Mouse (Mus musculus): ENCODE measurements around the gene Mxra8. TPM values are rescaled to one million over a fixed set of nuclear protein-coding genes. Genes with fewer than 3 reads are reported as not detected.

Gene Mxra8
- total and polyA plus RNA-seq, 3 experiments: 26.7 to 84.7 (median 31.9) TPM

- intact Hi-C loops (cut with DNase I): loop anchor here (1.0 to 2.0 kb wide), 3 partner anchors 18 to 112 kb away; partner anchors contain the start of genes Ccnl2 and Ube2j2
- DNase-seq: peak; percentile 95
- Histone ChIP-seq H3K9ac (ENCODE audit: low read depth, low read length) (peak within 1 kb of the TSS; percentile 84), H3K27ac (peak within 1 kb of the TSS; percentile 92), H3K27me3 (ENCODE audit: control insufficient read depth, insufficient read depth, low read length) (no peaks in the 10 kb centered on the region), H3K4me1 (ENCODE audit: control insufficient read depth, insufficient read depth, low read length) (peaks cover 12% of the 10 kb centered on the region), H3K79me2 (replicated peaks; ENCODE audit: control insufficient read depth, insufficient read depth, low read length) (no peaks in the 10 kb centered on the region), H3K36me3 (ENCODE audit: control insufficient read depth, insufficient read depth, low read length) (peaks cover 2% of the 10 kb centered on the region; the same call in 1 of the 2 replicates), H3K4me3 (peak within 1 kb of the TSS; percentile 68)
- peak; percentile 86 for TF ChIP-seq POLR2A (IDR thresholded peaks at IDR 0.05; ENCODE audit: insufficient read depth, low read depth, low read length)
- TF ChIP-seq CTCF (IDR thresholded peaks at IDR 0.05): peak; percentile 84
- peak; percentile 78; the same call in 1 of the 2 replicates for TF ChIP-seq EP300 (IDR thresholded peaks at IDR 0.05; ENCODE audit: insufficient read depth, low read depth, low read length)
- under 1% methylated on average over 49 of the region's 49 CpGs for WGBS
Observed at GRCm38 (mm10) chr4:155831205-155831766, 8.2 kb upstream of the Mxra8 start, which contains the start of gene Aurkaip1. Gene Aurkaip1, plus strand, starts transcription at chr4:155831272.

DNA sequence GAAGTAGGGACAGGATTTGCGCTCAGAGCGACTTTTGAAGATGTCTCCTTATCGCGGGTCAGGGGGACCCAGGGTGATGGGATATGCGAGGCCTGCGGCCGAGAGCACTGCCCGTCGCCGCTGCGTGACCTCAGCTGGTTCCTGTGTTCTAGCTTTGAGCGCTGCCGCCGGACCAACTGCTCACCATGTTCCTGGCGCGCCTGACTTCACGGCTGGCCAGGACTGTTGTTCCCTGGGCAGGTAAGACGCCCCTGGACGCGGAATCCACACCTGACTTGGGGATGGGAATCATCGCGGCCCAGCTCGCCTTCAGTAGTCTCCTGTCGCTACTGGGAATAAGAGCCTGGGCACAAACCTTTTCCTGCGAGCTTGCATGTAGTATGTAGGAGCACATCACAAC lies 7.6 kb upstream of the Mxra8 start:
- intact Hi-C loops (cut with DNase I): loop anchor here (1.0 to 2.0 kb wide), 3 partner anchors 19 to 111 kb away; partner anchors contain the start of genes Ccnl2 and Ube2j2
- H3K9ac ChIP-seq (ENCODE audit: low read depth, low read length): peak overlapping the region; percentile 84
- no peak for TF ChIP-seq EP300 (IDR thresholded peaks at IDR 0.05; ENCODE audit: insufficient read depth, low read depth, low read length)
- no peak for TF ChIP-seq CTCF (IDR thresholded peaks at IDR 0.05)
- no peak for TF ChIP-seq POLR2A (IDR thresholded peaks at IDR 0.05; ENCODE audit: insufficient read depth, low read depth, low read length)
- peak overlapping the region; percentile 68 for H3K4me3 ChIP-seq
- no peaks in the 10 kb centered on the region for H3K79me2 ChIP-seq (replicated peaks; ENCODE audit: control insufficient read depth, insufficient read depth, low read length)
- under 1% methylated on average over 25 of the region's 25 CpGs for WGBS
- no peaks in the 10 kb centered on the region for H3K27me3 ChIP-seq (ENCODE audit: control insufficient read depth, insufficient read depth, low read length)
- no peak for DNase-seq
- H3K27ac ChIP-seq: peak overlapping the region; percentile 92
- peaks cover 2% of the 10 kb centered on the region; the same call in 1 of the 2 replicates for H3K36me3 ChIP-seq (ENCODE audit: control insufficient read depth, insufficient read depth, low read length)
- peaks cover 12% of the 10 kb centered on the region for H3K4me1 ChIP-seq (ENCODE audit: control insufficient read depth, insufficient read depth, low read length)

- intact Hi-C loops (cut with DNase I): no loop called here
- TF ChIP-seq CTCF (IDR thresholded peaks at IDR 0.05): no peak
- no peak for TF ChIP-seq EP300 (IDR thresholded peaks at IDR 0.05; ENCODE audit: insufficient read depth, low read depth, low read length)
- no peak for TF ChIP-seq POLR2A (IDR thresholded peaks at IDR 0.05; ENCODE audit: insufficient read depth, low read depth, low read length)
- Histone ChIP-seq H3K4me1 (ENCODE audit: control insufficient read depth, insufficient read depth, low read length) (peaks cover 12% of the 10 kb centered on the region), H3K27me3 (ENCODE audit: control insufficient read depth, insufficient read depth, low read length) (no peaks in the 10 kb centered on the region), H3K36me3 (ENCODE audit: control insufficient read depth, insufficient read depth, low read length) (peaks cover 2% of the 10 kb centered on the region; the same call in 1 of the 2 replicates), H3K4me3 (peak overlapping the region; percentile 68), H3K79me2 (replicated peaks; ENCODE audit: control insufficient read depth, insufficient read depth, low read length) (no peaks in the 10 kb centered on the region), H3K9ac (ENCODE audit: low read depth, low read length) (peak overlapping the region; percentile 84), H3K27ac (peak overlapping the region; percentile 92)
- WGBS: 38% methylated on average over 10 of the region's 10 CpGs
- DNase-seq: no peak
Observed at GRCm38 (mm10) chr4:155832321-155832720, 7.2 kb upstream of the Mxra8 start.

GRCm38 (mm10) chr4:155833234-155833633 lies 6.2 kb upstream of the Mxra8 start:
- Histone ChIP-seq H3K9ac (ENCODE audit: low read depth, low read length) (no peak overlapping the region), H3K4me3 (no peak overlapping the region), H3K79me2 (replicated peaks; ENCODE audit: control insufficient read depth, insufficient read depth, low read length) (no peaks in the 10 kb centered on the region), H3K36me3 (ENCODE audit: control insufficient read depth, insufficient read depth, low read length) (peaks cover 2% of the 10 kb centered on the region; the same call in 1 of the 2 replicates), H3K27ac (no peak overlapping the region), H3K27me3 (ENCODE audit: control insufficient read depth, insufficient read depth, low read length) (no peaks in the 10 kb centered on the region), H3K4me1 (ENCODE audit: control insufficient read depth, insufficient read depth, low read length) (peaks cover 19% of the 10 kb centered on the region)
- 83% methylated on average over 4 of the region's 4 CpGs for WGBS
- no peak for TF ChIP-seq POLR2A (IDR thresholded peaks at IDR 0.05; ENCODE audit: insufficient read depth, low read depth, low read length)
- TF ChIP-seq CTCF (IDR thresholded peaks at IDR 0.05): no peak
- no peak for TF ChIP-seq EP300 (IDR thresholded peaks at IDR 0.05; ENCODE audit: insufficient read depth, low read depth, low read length)
- intact Hi-C loops (cut with DNase I): no loop called here
- no peak for DNase-seq

DNA sequence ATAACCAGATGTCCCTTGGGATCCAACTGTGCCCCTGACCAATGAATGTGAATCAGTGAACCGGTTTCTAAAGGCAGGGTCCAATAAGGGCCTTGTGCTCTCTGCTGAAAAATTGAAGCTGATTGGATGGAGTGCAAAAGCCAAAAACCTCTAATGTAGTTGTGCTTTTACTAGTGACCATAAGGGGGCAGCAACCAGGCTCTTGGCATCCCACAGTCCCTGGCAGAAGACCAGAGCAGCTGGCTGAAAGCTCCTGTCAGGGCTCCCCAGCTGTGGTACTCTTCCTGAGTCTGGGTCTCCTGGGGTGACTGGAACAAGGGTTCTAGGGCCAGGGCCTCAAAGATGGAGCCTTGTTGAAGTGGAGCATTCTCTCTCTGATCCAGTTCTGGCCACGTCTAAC lies 5.6 kb upstream of the Mxra8 start:
- Histone ChIP-seq H3K4me3 (no peak overlapping the region), H3K79me2 (replicated peaks; ENCODE audit: control insufficient read depth, insufficient read depth, low read length) (no peaks in the 10 kb centered on the region), H3K36me3 (ENCODE audit: control insufficient read depth, insufficient read depth, low read length) (peaks cover 2% of the 10 kb centered on the region; the same call in 1 of the 2 replicates), H3K9ac (ENCODE audit: low read depth, low read length) (no peak overlapping the region), H3K27ac (peak overlapping the region; percentile 71), H3K27me3 (ENCODE audit: control insufficient read depth, insufficient read depth, low read length) (no peaks in the 10 kb centered on the region), H3K4me1 (ENCODE audit: control insufficient read depth, insufficient read depth, low read length) (peaks cover 20% of the 10 kb centered on the region)
- TF ChIP-seq POLR2A (IDR thresholded peaks at IDR 0.05; ENCODE audit: insufficient read depth, low read depth, low read length) (peak; percentile 13; the same call in 1 of the 2 replicates), EP300 (IDR thresholded peaks at IDR 0.05; ENCODE audit: insufficient read depth, low read depth, low read length) (peak; percentile 85), CTCF (IDR thresholded peaks at IDR 0.05) (peak; percentile 91)
- intact Hi-C loops (cut with DNase I): no loop called here
- DNase-seq: peak; percentile 85 to 87
- WGBS: 4% methylated on average over 2 of the region's 2 CpGs
